Mouse (Mus musculus) embryonic facial prominence, embryonic 11.5 days (tissue): ENCODE data around the gene Cenpi. TPM values are rescaled to one million over a fixed set of nuclear protein-coding genes. Genes with fewer than 3 reads are reported as not detected.

Source experiments
- ATAC-seq: fragments of 200-750 bp; cut with Nextera tagmentation; replicated peaks from 2 replicates; pipeline ENCODE4 v1.8.0; 2017; ENCODE audit warnings: low read depth; ENCODE audit not compliant: insufficient number of reproducible peaks, low FRiP score, low TSS enrichment
- DNase-seq: peaks from one replicate; pipeline ENCODE4 v3.0.0-alpha.2; 2015; ENCODE audit warnings: low spot score
- H3K27ac ChIP-seq: fragments of 300-500 bp; sonication (generic); replicated peaks from 2 replicates; pipeline ENCODE4 v1.5.1; 2014; ENCODE audit warnings: mild to moderate bottlenecking, low read depth, low read length, control low read depth
- H3K27me3 ChIP-seq: fragments of 300-500 bp; sonication (generic); 2 replicates; pipeline ENCODE4 v1.6.1; 2014; ENCODE audit warnings: mild to moderate bottlenecking, low read length, moderate library complexity, mixed read lengths; ENCODE audit not compliant: control insufficient read depth, insufficient read depth
- H3K36me3 ChIP-seq: fragments of 300-500 bp; sonication (generic); replicated peaks from 2 replicates; pipeline ENCODE4 v1.6.1; 2014; ENCODE audit warnings: low read depth, mild to moderate bottlenecking, low read length, moderate library complexity, mixed read lengths; ENCODE audit not compliant: control insufficient read depth, insufficient read depth
- H3K4me1 ChIP-seq: fragments of 300-500 bp; sonication (generic); 2 replicates; pipeline ENCODE4 v1.6.1; 2014; ENCODE audit warnings: low read length, mixed read lengths; ENCODE audit not compliant: control insufficient read depth, insufficient read depth
- H3K4me2 ChIP-seq: fragments of 300-500 bp; sonication (generic); 2 replicates; pipeline ENCODE4 v1.6.1; 2014; ENCODE audit warnings: low read depth, mild to moderate bottlenecking, control low read depth, low read length, moderate library complexity
- H3K4me3 ChIP-seq: fragments of 300-500 bp; sonication (generic); 2 replicates; pipeline ENCODE4 v1.5.1; 2014; ENCODE audit warnings: low read depth, low read length, control low read depth
- H3K9ac ChIP-seq: fragments of 300-500 bp; sonication (generic); replicated peaks from 2 replicates; pipeline ENCODE4 v1.6.1; 2014; ENCODE audit warnings: mild to moderate bottlenecking, control low read depth, low read length
- H3K9me3 ChIP-seq: fragments of 300-500 bp; sonication (generic); replicated peaks from 2 replicates; pipeline ENCODE4 v1.6.1; 2016; ENCODE audit warnings: mild to moderate bottlenecking, low read length, inconsistent platforms, mixed read lengths; ENCODE audit not compliant: control insufficient read depth
- WGBS: fragments of 180-500 bp; shearing (Covaris S2); extraction: QIAGEN DNeasy Blood & Tissue Kit; methylation state at CpG from one replicate; pipeline ENCODE4 v1.1.7; 2014; 5-methylcytosine and 5-hydroxymethylcytosine counted together
- polyA plus RNA-seq: library from polyadenylated mRNA; unstranded; fragments of >200 nt; fragmentation: Nextera tagmentation; extraction: Ambion mirVana; gene quantifications from 2 replicates; pipeline ENCODE4 v1.2.1, GENCODE M21; 2014

Cenpi gene
- polyA plus RNA-seq, 1 experiment from 2014 or later: 35.1 TPM

GRCm38 (mm10) chrX:134366547-134366946 is 58.7 kb downstream of the Cenpi start:
- H3K9ac ChIP-seq: no peak overlapping the region
- H3K4me3 ChIP-seq: no peak overlapping the region
- DNase-seq: no peak
- no peaks in the 10 kb centered on the region for H3K4me1 ChIP-seq
- no peaks in the 10 kb centered on the region for H3K9me3 ChIP-seq
- H3K36me3 ChIP-seq: no peaks in the 10 kb centered on the region
- H3K27ac ChIP-seq: no peak overlapping the region
- H3K4me2 ChIP-seq: no peak overlapping the region
- 88% methylated on average over 3 of the region's 3 CpGs for WGBS
- H3K27me3 ChIP-seq: no peaks in the 10 kb centered on the region
- ATAC-seq: no peak

GRCm38 (mm10) chrX:134371279-134371678 is 63.4 kb downstream of the Cenpi start:
- Histone ChIP-seq H3K36me3 (no peaks in the 10 kb centered on the region), H3K9ac (no peak overlapping the region), H3K4me2 (no peak overlapping the region), H3K9me3 (no peaks in the 10 kb centered on the region), H3K4me3 (no peak overlapping the region), H3K27ac (no peak overlapping the region), H3K4me1 (no peaks in the 10 kb centered on the region), H3K27me3 (peaks cover 2% of the 10 kb centered on the region; the same call in 1 of the 2 replicates)
- WGBS: 6% methylated on average over 2 of the region's 2 CpGs
- no peak for ATAC-seq
- peak; percentile 42 for DNase-seq

- Histone ChIP-seq H3K9me3 (no peaks in the 10 kb centered on the region), H3K27me3 (peaks cover 2% of the 10 kb centered on the region; the same call in 1 of the 2 replicates), H3K4me1 (no peaks in the 10 kb centered on the region), H3K4me2 (no peak overlapping the region), H3K36me3 (no peaks in the 10 kb centered on the region), H3K4me3 (no peak overlapping the region), H3K9ac (no peak overlapping the region), H3K27ac (no peak overlapping the region)
- WGBS: 53% methylated on average over 1 of the region's 1 CpGs
- DNase-seq: no peak
- no peak for ATAC-seq
These were observed 66.3 kb downstream of the Cenpi start for GRCm38 (mm10) chrX:134374190-134374589.

GRCm38 (mm10) chrX:134384896-134385295 is 77.0 kb downstream of the Cenpi start:
- no peak overlapping the region for H3K4me3 ChIP-seq
- WGBS: 89% methylated on average over 6 of the region's 6 CpGs

GRCm38 (mm10) chrX:134398972-134399371 is 91.1 kb downstream of the Cenpi start:
- no peak for ATAC-seq

More at GRCm38 (mm10) chrX:134384896-134385295, 77.0 kb downstream of the Cenpi start:
- Histone ChIP-seq H3K27me3 (no peaks in the 10 kb centered on the region), H3K27ac (no peak overlapping the region), H3K36me3 (no peaks in the 10 kb centered on the region), H3K4me2 (no peak overlapping the region), H3K9ac (no peak overlapping the region), H3K9me3 (no peaks in the 10 kb centered on the region), H3K4me1 (no peaks in the 10 kb centered on the region)
- ATAC-seq (no peak), DNase-seq (no peak)

GRCm38 (mm10) chrX:134403863-134404583 is 96.1 kb downstream of the Cenpi start, which contains the start of gene Drp2:
Drp2 (plus strand) TSS chrX:134404551.
- no peak within 1 kb of the TSS for H3K27ac ChIP-seq
- peak; percentile 34; the same call in 1 of the 2 replicates for ATAC-seq
- H3K9ac ChIP-seq: peak within 1 kb of the TSS; percentile 19
- peak within 1 kb of the TSS; percentile 17 for H3K4me3 ChIP-seq
- H3K9me3 ChIP-seq: no peaks in the 10 kb centered on the region
- DNase-seq: peak; percentile 17
- H3K27me3 ChIP-seq: no peaks in the 10 kb centered on the region
- H3K36me3 ChIP-seq: no peaks in the 10 kb centered on the region
- no peaks in the 10 kb centered on the region for H3K4me1 ChIP-seq
- H3K4me2 ChIP-seq: peak within 1 kb of the TSS; percentile 46
- WGBS: 31% methylated on average over 14 of the region's 15 CpGs

More at GRCm38 (mm10) chrX:134398972-134399371, 91.1 kb downstream of the Cenpi start:
- no peak overlapping the region for H3K4me3 ChIP-seq
- no peaks in the 10 kb centered on the region for H3K9me3 ChIP-seq
- H3K9ac ChIP-seq: no peak overlapping the region
- no peak overlapping the region for H3K4me2 ChIP-seq
- WGBS: 62% methylated on average over 2 of the region's 2 CpGs
- no peaks in the 10 kb centered on the region for H3K4me1 ChIP-seq
- H3K36me3 ChIP-seq: no peaks in the 10 kb centered on the region
- no peak for DNase-seq
- H3K27ac ChIP-seq: no peak overlapping the region
- no peaks in the 10 kb centered on the region for H3K27me3 ChIP-seq

GRCm38 (mm10) chrX:134404584-134404955 is 96.7 kb downstream of the Cenpi start:
- peak overlapping the region; percentile 46 for H3K4me2 ChIP-seq
- H3K27ac ChIP-seq: no peak overlapping the region
- H3K36me3 ChIP-seq: no peaks in the 10 kb centered on the region
- peak overlapping the region; percentile 19 for H3K9ac ChIP-seq
- no peaks in the 10 kb centered on the region for H3K9me3 ChIP-seq
- DNase-seq (peak; percentile 15), ATAC-seq (peak; percentile 34; the same call in 1 of the 2 replicates)
- no peaks in the 10 kb centered on the region for H3K4me1 ChIP-seq
- no peaks in the 10 kb centered on the region for H3K27me3 ChIP-seq
- WGBS: 20% methylated on average over 11 of the region's 14 CpGs
- H3K4me3 ChIP-seq: peak overlapping the region; percentile 17

GRCm38 (mm10) chrX:134409354-134409900 is 101.5 kb downstream of the Cenpi start:
- 85% methylated on average over 6 of the region's 6 CpGs for WGBS
- H3K9me3 ChIP-seq: no peaks in the 10 kb centered on the region
- ATAC-seq (no peak), DNase-seq (no peak)
- no peaks in the 10 kb centered on the region for H3K27me3 ChIP-seq
- no peak overlapping the region for H3K27ac ChIP-seq
- no peak overlapping the region for H3K9ac ChIP-seq
- no peak overlapping the region for H3K4me2 ChIP-seq
- H3K4me1 ChIP-seq: no peaks in the 10 kb centered on the region
- no peaks in the 10 kb centered on the region for H3K36me3 ChIP-seq
- H3K4me3 ChIP-seq: no peak overlapping the region
